Mouse (Mus musculus) adrenal gland, postnatal 36 days (tissue): ENCODE results near the gene Zfp277. TPM values are rescaled to one million over a fixed set of nuclear protein-coding genes. Genes with fewer than 3 reads are reported as not detected.

Experiments used
- DNase-seq, 2 experiments: peaks; one replicate each; pipeline ENCODE4 v3.0.0; 2021; ENCODE audit warnings: mixed read lengths in 1 of 2
- total RNA-seq, 2 experiments: library from RNA; stranded (reverse); gene quantifications; 2 replicates each; pipeline ENCODE4 v1.2.3; 2021

Gene Zfp277
- total RNA-seq, 2 experiments from 2014 or later, result 13.2 to 20.4 TPM

- DNase-seq, result peak; percentile 49 to 68
Measured at GRCm38 (mm10) chr12:40445206-40445605, 496 bp downstream of the Zfp277 start.

GRCm38 (mm10) chr12:40438049-40438448, 7.7 kb downstream of the Zfp277 start:
- DNase-seq, result no peak

- peak; percentile 25 to 42 for DNase-seq
Measured at GRCm38 (mm10) chr12:40434101-40434500, 11.6 kb downstream of the Zfp277 start.

- DNase-seq, result no peak
Measured at GRCm38 (mm10) chr12:40431075-40431474, 14.6 kb downstream of the Zfp277 start.

GRCm38 (mm10) chr12:40429976-40430375, 15.7 kb downstream of the Zfp277 start:
- no peak for DNase-seq

- no peak for DNase-seq
Measured at GRCm38 (mm10) chr12:40427606-40428005, 18.1 kb downstream of the Zfp277 start.

GRCm38 (mm10) chr12:40424991-40425390, 20.7 kb downstream of the Zfp277 start:
- no peak for DNase-seq

GRCm38 (mm10) chr12:40417257-40417656, 28.4 kb downstream of the Zfp277 start:
- no peak for DNase-seq

- peak; percentile 50 to 72 for DNase-seq
Measured at GRCm38 (mm10) chr12:40415312-40415925, 30.3 kb downstream of the Zfp277 start.

- no peak for DNase-seq
Measured at GRCm38 (mm10) chr12:40414682-40415311, 30.9 kb downstream of the Zfp277 start.

- DNase-seq, result no peak
Measured at GRCm38 (mm10) chr12:40399812-40400211, 45.9 kb downstream of the Zfp277 start.

- DNase-seq, result no peak
Measured at GRCm38 (mm10) chr12:40399386-40399785, 46.3 kb downstream of the Zfp277 start.

GRCm38 (mm10) chr12:40398916-40399315, 46.8 kb downstream of the Zfp277 start:
- no peak for DNase-seq

GRCm38 (mm10) chr12:40392869-40393268, 52.8 kb downstream of the Zfp277 start:
- DNase-seq, result no peak

GRCm38 (mm10) chr12:40391262-40391661, 54.4 kb downstream of the Zfp277 start:
- no peak for DNase-seq

GRCm38 (mm10) chr12:40387786-40388185, 57.9 kb downstream of the Zfp277 start:
- DNase-seq, result no peak

- no peak for DNase-seq
Measured at GRCm38 (mm10) chr12:40385301-40385700, 60.4 kb downstream of the Zfp277 start.

- DNase-seq, result peak in 1 of 2 experiments; percentile 12
Measured at GRCm38 (mm10) chr12:40383718-40384117, 62.0 kb downstream of the Zfp277 start.

GRCm38 (mm10) chr12:40382539-40382938, 63.2 kb downstream of the Zfp277 start:
- DNase-seq, result no peak

- no peak for DNase-seq
Measured at GRCm38 (mm10) chr12:40381824-40382223, 63.9 kb downstream of the Zfp277 start.

GRCm38 (mm10) chr12:40381173-40381801, 64.4 kb downstream of the Zfp277 start:
- no peak for DNase-seq

- peak in 1 of 2 experiments; percentile 5 for DNase-seq
Measured at GRCm38 (mm10) chr12:40379538-40379923, 66.2 kb downstream of the Zfp277 start.
